Mouse (Mus musculus) embryonic facial prominence, embryonic 15.5 days (tissue): ENCODE results near the gene Cmah. TPM values are rescaled to one million over a fixed set of nuclear protein-coding genes. Genes with fewer than 3 reads are reported as not detected.

ENCODE experiments used
- ATAC-seq: fragments of 200-750 bp; cut with Nextera tagmentation; 2 replicates; pipeline ENCODE4 v1.8.0; 2017; ENCODE audit warnings: low read depth, moderate TSS enrichment; ENCODE audit not compliant: insufficient number of reproducible peaks, low FRiP score, low TSS enrichment
- H3K27ac ChIP-seq: fragments of 300-500 bp; sonication (generic); replicated peaks from 2 replicates; pipeline ENCODE4 v1.5.1; 2015; ENCODE audit warnings: mild to moderate bottlenecking, inconsistent platforms
- H3K27me3 ChIP-seq: fragments of 300-500 bp; sonication (generic); 2 replicates; pipeline ENCODE4 v1.6.1; 2015; ENCODE audit warnings: inconsistent platforms
- H3K36me3 ChIP-seq: fragments of 300-500 bp; sonication (generic); 2 replicates; pipeline ENCODE4 v1.6.1; 2015; ENCODE audit warnings: mild to moderate bottlenecking, inconsistent platforms
- H3K4me1 ChIP-seq: fragments of 300-500 bp; sonication (generic); 2 replicates; pipeline ENCODE4 v1.6.1; 2015; ENCODE audit warnings: inconsistent platforms
- H3K4me2 ChIP-seq: fragments of 300-500 bp; sonication (generic); replicated peaks from 2 replicates; pipeline ENCODE4 v1.6.1; 2015; ENCODE audit warnings: mild to moderate bottlenecking, inconsistent platforms
- H3K4me3 ChIP-seq: fragments of 300-500 bp; sonication (generic); replicated peaks from 2 replicates; pipeline ENCODE4 v1.5.1; 2015; ENCODE audit warnings: mild to moderate bottlenecking, inconsistent platforms
- H3K9ac ChIP-seq: fragments of 300-500 bp; sonication (generic); 2 replicates; pipeline ENCODE4 v1.6.1; 2015; ENCODE audit warnings: inconsistent platforms
- H3K9me3 ChIP-seq: fragments of 300-500 bp; sonication (generic); replicated peaks from 2 replicates; pipeline ENCODE4 v1.6.1; 2016; ENCODE audit warnings: inconsistent platforms
- WGBS: fragments of 180-500 bp; shearing (Covaris S2); methylation state at CpG from one replicate; pipeline ENCODE4 v1.1.7; 2015; 5-methylcytosine and 5-hydroxymethylcytosine counted together
- polyA plus RNA-seq: library from polyadenylated mRNA; unstranded; fragments of >200 nt; fragmentation: Nextera tagmentation; extraction: Ambion mirVana; gene quantifications from 2 replicates; pipeline ENCODE4 v1.2.1, GENCODE M21; 2015

Cmah gene
- polyA plus RNA-seq, 1 experiment from 2014 or later: 0.49 TPM

DNA sequence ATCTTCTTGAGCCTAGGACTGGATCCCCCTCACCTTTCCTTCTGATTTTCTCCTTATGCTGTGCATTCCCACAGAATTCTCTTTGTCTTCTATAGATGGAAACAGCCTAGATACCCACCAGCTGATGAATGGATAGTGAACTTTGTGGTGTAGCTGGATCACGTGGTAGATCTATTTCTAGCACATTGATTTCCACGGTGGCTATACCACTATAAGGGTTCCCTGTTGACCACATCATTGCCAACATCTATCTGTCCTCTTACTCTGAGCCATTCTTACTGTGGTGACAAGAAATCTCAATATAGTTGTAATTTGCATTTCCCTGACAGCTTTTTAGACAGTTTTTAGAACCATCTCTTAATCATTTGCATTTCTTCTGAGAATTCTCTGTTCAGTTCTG lies 124.3 kb downstream of the Cmah start:
- no peaks in the 10 kb centered on the region for H3K27me3 ChIP-seq
- H3K4me1 ChIP-seq: no peaks in the 10 kb centered on the region
- 65% methylated on average over 2 of the region's 2 CpGs for WGBS
- ATAC-seq: no peak
- no peaks in the 10 kb centered on the region for H3K36me3 ChIP-seq
- no peak overlapping the region for H3K27ac ChIP-seq
- H3K9ac ChIP-seq: no peak overlapping the region
- no peaks in the 10 kb centered on the region for H3K9me3 ChIP-seq
- H3K4me2 ChIP-seq: no peak overlapping the region
- no peak overlapping the region for H3K4me3 ChIP-seq

DNA sequence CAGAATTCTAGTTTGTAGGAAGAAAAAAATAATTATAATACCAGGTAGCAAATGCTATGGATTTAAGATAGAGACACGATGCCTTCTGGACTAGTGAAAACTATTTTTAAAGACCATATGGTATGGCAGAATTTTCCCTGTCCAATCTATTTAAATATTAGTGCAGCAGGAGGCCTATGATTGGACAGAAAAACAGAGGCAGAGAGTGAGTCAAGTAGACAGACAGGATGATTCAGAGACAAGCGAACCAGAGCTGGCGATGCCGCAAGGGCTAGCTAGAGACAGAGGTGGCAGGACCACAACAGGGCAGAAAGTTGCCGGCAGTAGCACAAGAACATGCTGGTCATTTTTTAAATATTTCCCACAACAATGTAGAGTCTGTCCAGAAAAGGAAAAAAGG lies 126.5 kb downstream of the Cmah start:
- ATAC-seq: no peak
- no peaks in the 10 kb centered on the region for H3K27me3 ChIP-seq
- H3K4me2 ChIP-seq: no peak overlapping the region
- H3K36me3 ChIP-seq: no peaks in the 10 kb centered on the region
- no peak overlapping the region for H3K9ac ChIP-seq
- H3K4me3 ChIP-seq: no peak overlapping the region
- no peak overlapping the region for H3K27ac ChIP-seq
- H3K4me1 ChIP-seq: no peaks in the 10 kb centered on the region
- H3K9me3 ChIP-seq: no peaks in the 10 kb centered on the region
- WGBS: 90% methylated on average over 5 of the region's 5 CpGs

DNA sequence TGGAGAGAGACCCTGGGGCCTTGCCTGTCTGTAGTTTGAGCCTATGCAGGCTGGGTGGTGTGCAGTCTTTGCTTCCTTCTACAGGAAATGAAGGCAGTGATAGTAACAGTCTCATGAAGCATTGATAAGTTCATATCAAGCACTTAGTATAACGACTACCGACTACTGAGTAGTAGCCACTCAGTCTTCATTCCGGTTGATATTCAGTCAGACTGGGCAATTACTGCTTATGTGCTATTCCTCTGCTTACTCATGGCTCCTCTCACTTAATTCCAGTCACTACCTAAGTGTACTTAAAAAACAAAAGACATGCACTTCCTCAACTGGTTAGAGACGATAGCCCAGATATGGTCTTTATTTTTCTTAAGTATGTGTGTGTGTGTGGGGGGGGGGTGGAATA lies 129.2 kb downstream of the Cmah start:
- Histone ChIP-seq H3K36me3 (no peaks in the 10 kb centered on the region), H3K9ac (no peak overlapping the region), H3K9me3 (no peaks in the 10 kb centered on the region), H3K4me1 (no peaks in the 10 kb centered on the region), H3K27me3 (no peaks in the 10 kb centered on the region), H3K4me3 (no peak overlapping the region), H3K27ac (no peak overlapping the region), H3K4me2 (no peak overlapping the region)
- no peak for ATAC-seq
- 87% methylated on average over 4 of the region's 4 CpGs for WGBS

DNA sequence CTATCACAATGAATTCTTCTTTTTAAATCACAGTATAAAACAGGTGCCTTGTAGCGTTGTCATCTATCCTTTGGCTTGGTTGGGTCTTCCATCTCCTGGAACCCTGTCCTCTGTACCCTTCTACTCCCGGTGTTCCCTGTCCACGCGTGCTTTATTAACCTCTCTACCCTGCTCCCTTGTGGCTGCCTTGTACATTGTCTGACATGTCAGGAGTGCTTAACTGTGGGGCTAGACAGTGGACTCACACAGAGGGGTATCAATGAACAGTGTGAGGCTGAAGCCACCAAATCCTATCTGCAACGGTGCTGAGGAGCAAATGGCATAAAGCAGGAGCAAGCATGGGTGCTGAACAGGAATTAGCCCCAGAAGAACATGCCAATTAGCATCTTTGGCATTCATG lies 133.3 kb downstream of the Cmah start:
- H3K4me2 ChIP-seq: no peak overlapping the region
- no peak for ATAC-seq
- H3K9me3 ChIP-seq: no peaks in the 10 kb centered on the region
- WGBS: 89% methylated on average over 5 of the region's 5 CpGs
- H3K9ac ChIP-seq: no peak overlapping the region
- H3K4me1 ChIP-seq: no peaks in the 10 kb centered on the region
- no peak overlapping the region for H3K4me3 ChIP-seq
- H3K36me3 ChIP-seq: no peaks in the 10 kb centered on the region
- no peaks in the 10 kb centered on the region for H3K27me3 ChIP-seq
- H3K27ac ChIP-seq: no peak overlapping the region

DNA sequence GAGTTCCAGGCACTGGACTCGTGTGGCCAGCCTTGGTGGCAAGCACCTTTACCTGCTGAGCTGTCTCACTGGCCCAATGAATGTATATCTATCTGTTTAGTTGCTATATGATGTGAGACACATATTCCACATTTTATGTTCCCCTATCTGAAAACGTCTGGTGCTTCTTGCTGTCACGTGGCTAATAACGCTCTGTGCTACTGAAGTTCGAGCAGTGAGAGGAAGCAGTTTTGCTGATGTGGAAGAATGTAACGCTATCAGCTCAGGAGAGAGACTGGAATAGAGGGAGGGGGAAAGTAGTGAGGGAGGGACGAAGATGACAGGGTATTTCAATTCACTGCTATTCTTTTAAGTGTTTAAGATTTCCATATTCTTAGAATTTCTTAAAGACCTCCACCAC lies 136.6 kb downstream of the Cmah start:
- H3K27ac ChIP-seq: no peak overlapping the region
- no peak overlapping the region for H3K4me2 ChIP-seq
- no peaks in the 10 kb centered on the region for H3K9me3 ChIP-seq
- no peaks in the 10 kb centered on the region for H3K4me1 ChIP-seq
- WGBS: 70% methylated on average over 7 of the region's 7 CpGs
- ATAC-seq: no peak
- H3K36me3 ChIP-seq: no peaks in the 10 kb centered on the region
- no peak overlapping the region for H3K4me3 ChIP-seq
- H3K27me3 ChIP-seq: no peaks in the 10 kb centered on the region
- H3K9ac ChIP-seq: no peak overlapping the region

DNA sequence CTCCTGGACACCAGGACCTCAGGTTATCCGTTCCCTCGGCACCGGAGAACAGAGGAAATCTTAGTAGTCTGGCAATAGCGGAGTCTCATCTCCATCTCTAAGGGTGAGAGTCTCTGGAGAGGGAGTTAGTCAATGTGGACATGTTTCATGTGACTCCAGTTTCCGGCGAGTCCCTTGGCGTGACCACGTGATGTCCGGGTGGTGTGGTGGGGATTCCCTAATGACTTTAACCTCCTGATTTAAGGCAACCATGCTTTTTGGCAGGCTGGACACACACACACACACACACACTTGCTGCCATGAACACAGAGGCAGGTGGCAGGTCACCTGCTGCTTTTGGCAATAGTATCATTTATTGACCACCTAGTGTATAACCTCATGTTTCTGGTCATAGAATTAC lies 138.8 kb downstream of the Cmah start:
- H3K4me3 ChIP-seq: no peak overlapping the region
- H3K27ac ChIP-seq: no peak overlapping the region
- ATAC-seq: no peak
- WGBS: 91% methylated on average over 9 of the region's 9 CpGs
- no peaks in the 10 kb centered on the region for H3K36me3 ChIP-seq
- no peak overlapping the region for H3K4me2 ChIP-seq
- H3K9me3 ChIP-seq: no peaks in the 10 kb centered on the region
- no peaks in the 10 kb centered on the region for H3K4me1 ChIP-seq
- no peak overlapping the region for H3K9ac ChIP-seq
- H3K27me3 ChIP-seq: no peaks in the 10 kb centered on the region

DNA sequence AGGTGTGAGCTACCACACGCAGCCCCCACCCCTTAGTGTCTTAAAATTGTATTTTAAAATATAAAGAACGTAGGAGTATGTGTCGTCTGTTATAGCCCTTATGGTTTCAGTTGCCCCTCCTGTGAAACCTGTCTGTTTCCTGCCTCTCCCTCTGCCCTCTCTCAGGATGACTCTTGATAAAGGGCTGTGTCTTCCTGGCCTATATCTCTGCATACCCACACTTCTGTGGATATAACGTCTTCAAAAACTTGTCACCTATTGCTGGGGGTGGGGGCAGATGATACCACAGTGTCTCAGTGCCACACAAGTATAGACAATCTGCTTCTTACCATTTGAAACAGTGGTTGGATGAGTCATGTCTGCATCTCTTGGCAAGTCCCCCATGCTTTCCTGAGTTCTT lies 140.6 kb downstream of the Cmah start:
- no peak for ATAC-seq
- H3K27ac ChIP-seq: no peak overlapping the region
- no peak overlapping the region for H3K4me2 ChIP-seq
- 78% methylated on average over 4 of the region's 4 CpGs for WGBS
- H3K36me3 ChIP-seq: no peaks in the 10 kb centered on the region
- no peaks in the 10 kb centered on the region for H3K4me1 ChIP-seq
- H3K4me3 ChIP-seq: no peak overlapping the region
- H3K27me3 ChIP-seq: no peaks in the 10 kb centered on the region
- H3K9me3 ChIP-seq: no peaks in the 10 kb centered on the region
- H3K9ac ChIP-seq: no peak overlapping the region

DNA sequence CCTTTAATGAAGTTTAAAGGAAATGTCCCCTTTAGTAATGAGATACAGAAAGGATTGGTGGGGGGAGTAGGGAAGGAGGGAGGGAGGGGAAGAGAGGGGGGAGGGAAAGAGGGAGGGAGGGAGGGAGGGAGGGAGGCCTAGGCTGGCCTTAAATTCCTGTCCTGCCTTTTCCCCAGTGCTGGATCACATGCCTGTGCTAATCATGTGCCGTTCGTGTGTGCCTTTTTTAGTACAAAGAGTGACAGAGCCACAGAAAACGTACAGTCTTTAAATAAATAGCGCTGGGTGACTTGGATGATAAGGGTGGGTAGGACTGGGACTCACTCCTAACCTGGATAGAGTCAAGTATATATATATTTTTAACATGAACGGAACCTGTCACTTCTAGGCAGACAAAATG lies 150.4 kb downstream of the Cmah start:
- no peak overlapping the region for H3K4me3 ChIP-seq
- no peaks in the 10 kb centered on the region for H3K9me3 ChIP-seq
- H3K4me2 ChIP-seq: no peak overlapping the region
- no peaks in the 10 kb centered on the region for H3K27me3 ChIP-seq
- no peaks in the 10 kb centered on the region for H3K4me1 ChIP-seq
- no peak for ATAC-seq
- no peak overlapping the region for H3K27ac ChIP-seq
- no peaks in the 10 kb centered on the region for H3K36me3 ChIP-seq
- WGBS: 58% methylated on average over 5 of the region's 5 CpGs
- no peak overlapping the region for H3K9ac ChIP-seq

DNA sequence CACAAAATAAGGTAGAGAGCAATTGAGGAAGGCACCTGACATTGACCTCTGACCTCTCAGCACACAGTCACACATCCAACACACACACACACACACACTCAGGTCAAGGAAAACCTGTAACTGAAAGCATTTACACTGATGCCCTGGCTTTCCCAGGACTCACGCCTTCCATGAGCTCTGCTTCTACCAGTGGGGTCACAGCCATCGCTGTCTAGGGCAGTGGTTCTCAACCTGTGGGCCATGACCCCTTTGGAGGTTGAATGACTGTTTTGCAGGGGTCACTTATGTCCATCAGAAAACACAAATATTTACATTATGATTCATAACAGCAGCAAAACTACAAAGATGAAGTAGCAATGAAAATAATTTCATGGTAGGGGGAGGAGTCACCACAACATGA lies 152.3 kb downstream of the Cmah start:
- H3K4me1 ChIP-seq: no peaks in the 10 kb centered on the region
- 89% methylated on average over 2 of the region's 2 CpGs for WGBS
- ATAC-seq: no peak
- no peak overlapping the region for H3K9ac ChIP-seq
- H3K9me3 ChIP-seq: no peaks in the 10 kb centered on the region
- H3K4me2 ChIP-seq: no peak overlapping the region
- no peak overlapping the region for H3K4me3 ChIP-seq
- no peaks in the 10 kb centered on the region for H3K27me3 ChIP-seq
- H3K36me3 ChIP-seq: no peaks in the 10 kb centered on the region
- no peak overlapping the region for H3K27ac ChIP-seq

DNA sequence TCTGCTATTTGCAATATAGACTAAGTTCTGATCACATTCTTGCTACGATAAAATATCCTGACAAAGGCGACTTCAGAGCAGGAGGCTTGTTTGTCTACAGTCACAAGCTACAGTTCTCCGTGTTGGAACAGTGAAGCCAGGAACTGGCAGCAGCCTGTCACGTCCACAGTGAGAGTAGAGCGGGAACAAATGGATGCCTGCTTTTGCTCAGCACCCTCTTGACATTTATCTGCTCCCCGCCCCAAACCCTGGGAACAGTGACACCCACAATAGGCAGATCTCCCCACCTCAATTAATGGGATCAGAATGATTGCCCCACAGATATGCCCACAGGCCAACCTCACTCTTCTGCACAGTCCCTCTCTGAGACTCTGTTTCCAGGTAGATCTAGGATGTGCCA lies 153.6 kb downstream of the Cmah start:
- ATAC-seq: no peak
- no peak overlapping the region for H3K4me2 ChIP-seq
- WGBS: 82% methylated on average over 6 of the region's 6 CpGs

DNA sequence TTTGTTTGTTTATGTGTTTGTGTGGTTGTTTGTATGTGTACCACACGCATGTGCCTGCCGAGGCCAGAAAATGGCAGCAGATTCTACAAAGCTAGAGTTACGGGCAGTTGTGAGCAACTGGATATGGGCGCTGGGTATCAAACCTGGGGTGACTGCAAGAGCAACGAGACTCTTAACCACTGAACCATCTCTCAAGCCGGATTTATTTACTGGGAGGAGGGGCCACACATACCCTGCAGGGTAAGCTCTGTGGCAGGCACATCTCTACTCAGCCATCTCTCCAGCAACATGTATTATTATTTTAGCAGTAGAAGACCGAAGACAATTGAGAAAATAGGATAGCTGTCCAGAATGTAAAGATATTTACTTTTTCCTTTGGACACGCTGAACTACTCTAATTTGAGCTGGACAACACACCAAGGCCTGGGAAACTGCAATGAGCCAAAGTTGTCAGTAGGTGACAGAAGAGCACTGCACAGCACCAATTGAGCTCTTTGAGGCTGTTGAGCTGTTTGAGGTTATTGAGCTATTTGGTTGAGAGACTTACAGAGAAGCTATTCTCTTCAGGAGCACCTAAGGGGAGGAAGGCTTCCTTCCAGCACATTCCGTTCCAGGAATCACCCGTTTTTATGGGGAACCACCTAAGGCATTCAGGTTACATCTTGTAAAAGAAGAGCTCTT lies 154.6 kb downstream of the Cmah start:
- H3K27ac ChIP-seq: no peak overlapping the region
- no peak overlapping the region for H3K4me2 ChIP-seq
- peak; percentile 43; the same call in 1 of the 2 replicates for ATAC-seq
- H3K9me3 ChIP-seq: no peaks in the 10 kb centered on the region
- no peak overlapping the region for H3K4me3 ChIP-seq
- H3K4me1 ChIP-seq: no peaks in the 10 kb centered on the region
- no peaks in the 10 kb centered on the region for H3K27me3 ChIP-seq
- no peak overlapping the region for H3K9ac ChIP-seq
- 47% methylated on average over 10 of the region's 10 CpGs for WGBS
- no peaks in the 10 kb centered on the region for H3K36me3 ChIP-seq

More for the DNA sequence above, 153.6 kb downstream of the Cmah start:
- H3K27me3 ChIP-seq: no peaks in the 10 kb centered on the region
- no peak overlapping the region for H3K9ac ChIP-seq
- H3K4me3 ChIP-seq: no peak overlapping the region
- no peaks in the 10 kb centered on the region for H3K36me3 ChIP-seq
- H3K27ac ChIP-seq: no peak overlapping the region
- no peaks in the 10 kb centered on the region for H3K4me1 ChIP-seq
- H3K9me3 ChIP-seq: no peaks in the 10 kb centered on the region

DNA sequence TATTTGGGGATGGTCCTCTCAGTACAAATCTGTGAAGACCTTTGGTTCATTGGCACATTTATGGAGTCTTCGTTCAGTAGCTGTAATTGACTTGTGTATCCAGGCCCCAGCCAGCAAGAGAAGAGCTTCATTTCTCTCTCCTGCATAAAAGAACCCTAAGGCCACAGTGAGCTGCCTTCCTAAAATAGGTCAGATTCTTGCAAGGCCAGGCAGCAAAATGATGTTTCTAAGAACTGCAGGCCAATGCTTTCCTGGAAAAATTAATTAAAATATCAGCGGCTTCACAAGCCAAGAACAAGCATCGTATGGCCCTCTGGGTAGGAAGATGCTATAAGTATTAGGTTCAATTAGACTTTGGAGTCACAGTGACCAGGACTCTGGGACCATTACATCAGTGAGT lies 156.5 kb downstream of the Cmah start:
- Histone ChIP-seq H3K36me3 (no peaks in the 10 kb centered on the region), H3K4me2 (no peak overlapping the region), H3K27ac (no peak overlapping the region), H3K27me3 (no peaks in the 10 kb centered on the region), H3K9ac (no peak overlapping the region), H3K4me3 (no peak overlapping the region), H3K4me1 (no peaks in the 10 kb centered on the region), H3K9me3 (no peaks in the 10 kb centered on the region)
- 85% methylated on average over 3 of the region's 3 CpGs for WGBS
- ATAC-seq: no peak
